Mouse (Mus musculus): ENCODE results near the gene Caskin2.

DNA sequence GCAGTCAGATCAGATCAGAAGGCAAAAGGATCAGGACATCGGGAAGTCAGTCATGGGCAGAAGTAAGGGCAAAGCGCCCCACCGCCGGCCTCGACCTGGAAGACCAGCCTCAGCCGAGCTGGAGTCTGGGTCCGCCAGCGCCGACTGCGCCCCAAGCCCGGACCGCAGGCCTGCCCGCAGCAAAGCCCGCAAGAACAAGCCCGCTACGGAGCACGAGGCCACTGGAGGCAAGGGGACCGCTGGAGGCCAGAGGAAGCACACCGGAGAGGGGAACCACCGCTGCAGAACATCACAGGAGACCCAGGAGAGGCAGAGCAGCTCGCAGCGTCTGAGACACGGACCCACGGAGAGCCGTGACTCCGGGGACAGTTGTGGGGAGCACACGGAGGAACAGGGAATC is 44.9 kb upstream of the Caskin2 start, which contains the start of gene Myo15b:
- TF ChIP-seq CTCF (IDR thresholded peaks at IDR 0.05; ENCODE audit: low read depth) (no peak), EP300 (optimal IDR thresholded peaks at IDR 0.05) (no peak)

Data from stomach, postnatal 0 days (tissue).